Mouse (Mus musculus): ENCODE measurements around the gene Ing1. TPM values are rescaled to one million over a fixed set of nuclear protein-coding genes. Genes with fewer than 3 reads are reported as not detected.

The Ing1 gene
- polyA plus RNA-seq, 1 experiment: 21.8 TPM

- Histone ChIP-seq H3K79me2 (ENCODE audit: control insufficient read depth, insufficient read depth) (no peaks in the 10 kb centered on the region), H3ac (ENCODE audit: control insufficient read depth, insufficient read length) (no peak overlapping the region), H3K36me3 (ENCODE audit: control insufficient read depth, insufficient read depth) (peaks cover 4% of the 10 kb centered on the region), H3K4me2 (ENCODE audit: low read depth) (no peak overlapping the region), H3K27me3 (ENCODE audit: control insufficient read depth, insufficient read depth, insufficient read length) (no peaks in the 10 kb centered on the region), H3K4me3 (no peak overlapping the region)
- no peak for TF ChIP-seq TCF12 (IDR thresholded peaks at IDR 0.05; ENCODE audit: insufficient read depth, poor library complexity, severe bottlenecking)
- no peak for TF ChIP-seq MYOD1 (IDR thresholded peaks at IDR 0.05; ENCODE audit: control insufficient read depth in 1 of 3, insufficient read length in 2 of 3, low read depth in 2 of 3)
- TF ChIP-seq SRF (IDR thresholded peaks at IDR 0.05; ENCODE audit: control insufficient read depth, insufficient read length, low read depth): no peak
- TF ChIP-seq E2F4 (IDR thresholded peaks at IDR 0.05; ENCODE audit: insufficient read depth): no peak
- no peak for TF ChIP-seq USF1 (IDR thresholded peaks at IDR 0.05; ENCODE audit: low read depth)
- no peak for TF ChIP-seq REST (IDR thresholded peaks at IDR 0.05; ENCODE audit: insufficient read depth, insufficient read length)
- TF ChIP-seq TCF3 (IDR thresholded peaks at IDR 0.05; ENCODE audit: insufficient read length, low read depth): no peak
- no peak for TF ChIP-seq MYOG (IDR thresholded peaks at IDR 0.05; ENCODE audit: control insufficient read depth in 1 of 3, insufficient read depth in 1 of 3, insufficient read length in 2 of 3, low read depth in 2 of 3)
- TF ChIP-seq POLR2A (IDR thresholded peaks at IDR 0.05; ENCODE audit: insufficient read length, low read depth): no peak
- TF ChIP-seq MAX (IDR thresholded peaks at IDR 0.05; ENCODE audit: low read depth): no peak
- no peak for TF ChIP-seq POLR2AphosphoS2 (IDR thresholded peaks at IDR 0.05; ENCODE audit: insufficient read length, low read depth)
- no peak for TF ChIP-seq CEBPB (IDR thresholded peaks at IDR 0.05; ENCODE audit: insufficient read depth, poor library complexity, severe bottlenecking)
These were observed 16.3 kb upstream of the Ing1 start for GRCm38 (mm10) chr8:11539049-11539448.

- H3K36me3 ChIP-seq (ENCODE audit: control insufficient read depth, insufficient read depth): peaks cover 4% of the 10 kb centered on the region
- H3K27me3 ChIP-seq (ENCODE audit: control insufficient read depth, insufficient read depth, insufficient read length): no peaks in the 10 kb centered on the region
- no peak overlapping the region for H3K4me2 ChIP-seq (ENCODE audit: low read depth)
- H3K4me3 ChIP-seq: no peak overlapping the region
- H3ac ChIP-seq (ENCODE audit: control insufficient read depth, insufficient read length): no peak overlapping the region
- TF ChIP-seq TCF3 (IDR thresholded peaks at IDR 0.05; ENCODE audit: insufficient read length, low read depth): no peak
- H3K79me2 ChIP-seq (ENCODE audit: control insufficient read depth, insufficient read depth): no peaks in the 10 kb centered on the region
These were observed 15.2 kb upstream of the Ing1 start for GRCm38 (mm10) chr8:11540182-11540581.

DNA sequence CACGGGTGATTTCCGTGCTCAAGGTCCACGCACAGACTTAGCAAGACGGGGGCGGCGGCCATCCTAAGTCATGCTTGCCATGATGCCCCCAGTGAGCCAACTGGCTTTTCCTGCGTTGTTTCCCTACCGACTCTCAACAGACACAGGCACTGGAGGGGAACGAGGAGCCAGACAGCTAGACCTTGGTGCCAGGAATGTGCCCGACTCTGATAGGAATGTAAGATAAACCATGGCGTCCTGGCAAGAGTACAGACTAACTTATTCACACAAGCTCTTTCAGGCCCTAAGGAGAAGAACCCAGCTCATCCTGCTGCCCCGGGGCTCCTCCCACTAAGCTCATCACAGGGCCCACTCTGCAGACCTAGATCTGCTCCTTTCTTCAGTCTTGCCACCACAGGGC lies 13.3 kb upstream of the Ing1 start:
- no peaks in the 10 kb centered on the region for H3K27me3 ChIP-seq (ENCODE audit: control insufficient read depth, insufficient read depth, insufficient read length)
- H3K79me2 ChIP-seq (ENCODE audit: control insufficient read depth, insufficient read depth): no peaks in the 10 kb centered on the region
- no peak overlapping the region for H3K4me3 ChIP-seq
- no peak overlapping the region for H3ac ChIP-seq (ENCODE audit: control insufficient read depth, insufficient read length)
- TF ChIP-seq POLR2AphosphoS2 (IDR thresholded peaks at IDR 0.05; ENCODE audit: insufficient read length, low read depth) (no peak), POLR2A (IDR thresholded peaks at IDR 0.05; ENCODE audit: insufficient read length, low read depth) (no peak), TCF12 (IDR thresholded peaks at IDR 0.05; ENCODE audit: insufficient read depth, poor library complexity, severe bottlenecking) (no peak), E2F4 (IDR thresholded peaks at IDR 0.05; ENCODE audit: insufficient read depth) (no peak), CEBPB (IDR thresholded peaks at IDR 0.05; ENCODE audit: insufficient read depth, poor library complexity, severe bottlenecking) (no peak), MAX (IDR thresholded peaks at IDR 0.05; ENCODE audit: low read depth) (no peak), MYOD1 (IDR thresholded peaks at IDR 0.05; ENCODE audit: control insufficient read depth in 1 of 3, insufficient read length in 2 of 3, low read depth in 2 of 3) (no peak), REST (IDR thresholded peaks at IDR 0.05; ENCODE audit: insufficient read depth, insufficient read length) (no peak), USF1 (IDR thresholded peaks at IDR 0.05; ENCODE audit: low read depth) (no peak), MYOG (IDR thresholded peaks at IDR 0.05; ENCODE audit: control insufficient read depth in 1 of 3, insufficient read depth in 1 of 3, insufficient read length in 2 of 3, low read depth in 2 of 3) (no peak), TCF3 (IDR thresholded peaks at IDR 0.05; ENCODE audit: insufficient read length, low read depth) (no peak), SRF (IDR thresholded peaks at IDR 0.05; ENCODE audit: control insufficient read depth, insufficient read length, low read depth) (no peak)
- H3K4me2 ChIP-seq (ENCODE audit: low read depth): no peak overlapping the region
- H3K36me3 ChIP-seq (ENCODE audit: control insufficient read depth, insufficient read depth): peaks cover 4% of the 10 kb centered on the region

DNA sequence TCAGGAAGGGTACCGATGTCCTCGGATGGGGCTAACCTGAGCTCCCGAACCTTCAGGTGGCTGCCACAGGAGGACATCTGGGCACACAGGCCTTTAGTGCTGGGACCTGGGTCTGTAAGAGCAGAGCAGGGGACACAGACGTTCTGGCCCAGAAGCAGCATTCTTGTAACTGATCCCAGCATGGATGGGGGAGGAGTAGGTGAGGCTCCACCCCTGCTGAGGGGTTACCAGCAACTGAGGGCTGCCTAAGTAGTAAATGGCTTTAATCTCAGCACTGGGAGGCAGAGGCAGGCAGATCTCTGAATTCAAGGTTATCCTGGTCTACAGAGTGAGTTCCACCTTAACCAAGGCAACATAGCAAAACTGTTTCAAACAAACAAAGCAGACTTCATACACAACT lies 12.5 kb upstream of the Ing1 start:
- H3ac ChIP-seq (ENCODE audit: control insufficient read depth, insufficient read length): no peak overlapping the region
- TF ChIP-seq MYOD1 (IDR thresholded peaks at IDR 0.05; ENCODE audit: control insufficient read depth in 1 of 3, insufficient read length in 2 of 3, low read depth in 2 of 3) (no peak), SRF (IDR thresholded peaks at IDR 0.05; ENCODE audit: control insufficient read depth, insufficient read length, low read depth) (no peak), REST (IDR thresholded peaks at IDR 0.05; ENCODE audit: insufficient read depth, insufficient read length) (no peak), E2F4 (IDR thresholded peaks at IDR 0.05; ENCODE audit: insufficient read depth) (no peak), TCF12 (IDR thresholded peaks at IDR 0.05; ENCODE audit: insufficient read depth, poor library complexity, severe bottlenecking) (no peak), CEBPB (IDR thresholded peaks at IDR 0.05; ENCODE audit: insufficient read depth, poor library complexity, severe bottlenecking) (no peak), USF1 (IDR thresholded peaks at IDR 0.05; ENCODE audit: low read depth) (no peak), TCF3 (IDR thresholded peaks at IDR 0.05; ENCODE audit: insufficient read length, low read depth) (no peak), POLR2AphosphoS2 (IDR thresholded peaks at IDR 0.05; ENCODE audit: insufficient read length, low read depth) (no peak), MAX (IDR thresholded peaks at IDR 0.05; ENCODE audit: low read depth) (no peak), MYOG (IDR thresholded peaks at IDR 0.05; ENCODE audit: control insufficient read depth in 1 of 3, insufficient read depth in 1 of 3, insufficient read length in 2 of 3, low read depth in 2 of 3) (no peak), POLR2A (IDR thresholded peaks at IDR 0.05; ENCODE audit: insufficient read length, low read depth) (no peak)
- H3K27me3 ChIP-seq (ENCODE audit: control insufficient read depth, insufficient read depth, insufficient read length): no peaks in the 10 kb centered on the region
- H3K36me3 ChIP-seq (ENCODE audit: control insufficient read depth, insufficient read depth): peaks cover 4% of the 10 kb centered on the region
- H3K79me2 ChIP-seq (ENCODE audit: control insufficient read depth, insufficient read depth): no peaks in the 10 kb centered on the region
- no peak overlapping the region for H3K4me3 ChIP-seq
- H3K4me2 ChIP-seq (ENCODE audit: low read depth): no peak overlapping the region

GRCm38 (mm10) chr8:11544386-11544785 lies 11.0 kb upstream of the Ing1 start:
- peaks cover 4% of the 10 kb centered on the region for H3K36me3 ChIP-seq (ENCODE audit: control insufficient read depth, insufficient read depth)
- H3K27me3 ChIP-seq (ENCODE audit: control insufficient read depth, insufficient read depth, insufficient read length): no peaks in the 10 kb centered on the region
- H3ac ChIP-seq (ENCODE audit: control insufficient read depth, insufficient read length): no peak overlapping the region
- H3K79me2 ChIP-seq (ENCODE audit: control insufficient read depth, insufficient read depth): no peaks in the 10 kb centered on the region
- TF ChIP-seq MYOD1 (IDR thresholded peaks at IDR 0.05; ENCODE audit: control insufficient read depth in 1 of 3, insufficient read length in 2 of 3, low read depth in 2 of 3) (no peak), TCF12 (IDR thresholded peaks at IDR 0.05; ENCODE audit: insufficient read depth, poor library complexity, severe bottlenecking) (no peak), SRF (IDR thresholded peaks at IDR 0.05; ENCODE audit: control insufficient read depth, insufficient read length, low read depth) (no peak), CEBPB (IDR thresholded peaks at IDR 0.05; ENCODE audit: insufficient read depth, poor library complexity, severe bottlenecking) (no peak), MAX (IDR thresholded peaks at IDR 0.05; ENCODE audit: low read depth) (no peak), POLR2A (IDR thresholded peaks at IDR 0.05; ENCODE audit: insufficient read length, low read depth) (no peak), USF1 (IDR thresholded peaks at IDR 0.05; ENCODE audit: low read depth) (no peak), MYOG (IDR thresholded peaks at IDR 0.05; ENCODE audit: control insufficient read depth in 1 of 3, insufficient read depth in 1 of 3, insufficient read length in 2 of 3, low read depth in 2 of 3) (no peak)
- no peak overlapping the region for H3K4me3 ChIP-seq
- no peak overlapping the region for H3K4me2 ChIP-seq (ENCODE audit: low read depth)

Measured in myocyte (in vitro differentiated cells).